Mouse (Mus musculus): ENCODE data around the gene Foxc1.

GRCm38 (mm10) chr13:31803166-31804093, 3.0 kb upstream of the Foxc1 start:
- TF ChIP-seq POLR2A (IDR thresholded peaks at IDR 0.05; ENCODE audit: low read depth, low read length) = no peak
- TF ChIP-seq CTCF (conservative IDR thresholded peaks at IDR 0.05; ENCODE audit: insufficient read depth, insufficient read length, low read depth, low read length) = no peak

All from kidney, adult 2 months (tissue).